Mouse (Mus musculus): ENCODE measurements around the gene Selenon. TPM values are rescaled to one million over a fixed set of nuclear protein-coding genes. Genes with fewer than 3 reads are reported as not detected.

The Selenon gene
- total and polyA plus RNA-seq, 2 experiments from 2014 or later, result 10.0 to 32.7 TPM

GRCm38 (mm10) chr4:134525806-134526205 is 26.2 kb downstream of the Selenon start:
- Histone ChIP-seq H3K27me3 (ENCODE audit: insufficient read depth, low read length) (no peaks in the 10 kb centered on the region), H3K27ac (no peak overlapping the region), H3K4me3 (ENCODE audit: low read length) (no peak overlapping the region), H3K9ac (replicated peaks; ENCODE audit: low read length) (no peak overlapping the region), H3K36me3 (ENCODE audit: insufficient read depth, low read length) (peaks cover 55% of the 10 kb centered on the region), H3K4me1 (ENCODE audit: insufficient read depth, low read length) (no peaks in the 10 kb centered on the region), H3K4me2 (ENCODE audit: low read depth, low read length) (no peak overlapping the region), H3K9me3 (ENCODE audit: low read length) (no peaks in the 10 kb centered on the region)
- DNase-seq (ENCODE audit: low spot score), result no peak
- WGBS, result 57% methylated on average over 5 of the region's 5 CpGs
- ATAC-seq, result no peak
- TF ChIP-seq CTCF (IDR thresholded peaks at IDR 0.05; ENCODE audit: low read depth), result no peak

- 89% methylated on average over 4 of the region's 4 CpGs for WGBS
- Histone ChIP-seq H3K9ac (replicated peaks; ENCODE audit: low read length) (no peak overlapping the region), H3K9me3 (ENCODE audit: low read length) (no peaks in the 10 kb centered on the region), H3K4me3 (ENCODE audit: low read length) (no peak overlapping the region), H3K4me2 (ENCODE audit: low read depth, low read length) (no peak overlapping the region), H3K36me3 (ENCODE audit: insufficient read depth, low read length) (peaks cover 31% of the 10 kb centered on the region; the same call in 1 of the 2 replicates), H3K27ac (no peak overlapping the region), H3K4me1 (ENCODE audit: insufficient read depth, low read length) (no peaks in the 10 kb centered on the region), H3K27me3 (ENCODE audit: insufficient read depth, low read length) (no peaks in the 10 kb centered on the region)
- DNase-seq (ENCODE audit: low spot score) (no peak), ATAC-seq (no peak)
- TF ChIP-seq CTCF (IDR thresholded peaks at IDR 0.05; ENCODE audit: low read depth), result no peak
Measured at GRCm38 (mm10) chr4:134523447-134523846, 28.5 kb downstream of the Selenon start.

- Histone ChIP-seq H3K4me1 (ENCODE audit: insufficient read depth, low read length) (no peaks in the 10 kb centered on the region), H3K36me3 (ENCODE audit: insufficient read depth, low read length) (no peaks in the 10 kb centered on the region), H3K27ac (no peak overlapping the region), H3K9ac (replicated peaks; ENCODE audit: low read length) (no peak overlapping the region), H3K4me2 (ENCODE audit: low read depth, low read length) (no peak overlapping the region), H3K4me3 (ENCODE audit: low read length) (no peak overlapping the region), H3K9me3 (ENCODE audit: low read length) (no peaks in the 10 kb centered on the region), H3K27me3 (ENCODE audit: insufficient read depth, low read length) (no peaks in the 10 kb centered on the region)
- ATAC-seq, result no peak
- no peak for TF ChIP-seq CTCF (IDR thresholded peaks at IDR 0.05; ENCODE audit: low read depth)
- no peak for DNase-seq (ENCODE audit: low spot score)
Measured at GRCm38 (mm10) chr4:134519281-134519680, 32.7 kb downstream of the Selenon start.

DNA sequence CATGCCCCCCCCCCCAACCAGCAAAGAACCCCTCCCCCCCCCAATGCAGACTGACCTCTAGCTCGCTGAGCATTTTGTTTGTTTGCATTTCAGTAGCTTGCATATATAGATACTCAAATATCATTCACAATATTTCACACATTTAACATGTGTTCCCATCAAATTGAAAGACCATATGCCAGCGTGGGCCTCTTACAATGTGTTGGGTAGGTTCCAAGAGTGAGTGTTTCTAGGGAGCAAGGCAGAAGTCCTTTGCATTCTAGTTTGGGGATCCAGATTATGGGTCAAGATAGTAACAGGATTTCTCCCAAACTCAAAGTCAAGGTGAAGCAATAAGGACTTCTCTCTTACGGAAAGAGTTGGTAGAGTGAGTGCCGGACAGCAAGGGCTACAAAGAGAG is 33.4 kb downstream of the Selenon start:
- Histone ChIP-seq H3K27me3 (ENCODE audit: insufficient read depth, low read length) (no peaks in the 10 kb centered on the region), H3K9ac (replicated peaks; ENCODE audit: low read length) (no peak overlapping the region), H3K4me1 (ENCODE audit: insufficient read depth, low read length) (no peaks in the 10 kb centered on the region), H3K9me3 (ENCODE audit: low read length) (no peaks in the 10 kb centered on the region), H3K36me3 (ENCODE audit: insufficient read depth, low read length) (no peaks in the 10 kb centered on the region), H3K4me3 (ENCODE audit: low read length) (no peak overlapping the region), H3K4me2 (ENCODE audit: low read depth, low read length) (no peak overlapping the region), H3K27ac (no peak overlapping the region)
- TF ChIP-seq CTCF (IDR thresholded peaks at IDR 0.05; ENCODE audit: low read depth), result no peak
- DNase-seq (ENCODE audit: low spot score) (no peak), ATAC-seq (no peak)
- WGBS, result 85% methylated on average over 4 of the region's 4 CpGs

GRCm38 (mm10) chr4:134517719-134518118 is 34.2 kb downstream of the Selenon start:
- DNase-seq (ENCODE audit: low spot score), result no peak
- H3K9ac ChIP-seq (replicated peaks; ENCODE audit: low read length), result no peak overlapping the region
- H3K9me3 ChIP-seq (ENCODE audit: low read length), result no peaks in the 10 kb centered on the region
- WGBS, result 85% methylated on average over 10 of the region's 10 CpGs
- ATAC-seq, result no peak
- H3K36me3 ChIP-seq (ENCODE audit: insufficient read depth, low read length), result no peaks in the 10 kb centered on the region
- H3K27me3 ChIP-seq (ENCODE audit: insufficient read depth, low read length), result no peaks in the 10 kb centered on the region
- no peak overlapping the region for H3K4me3 ChIP-seq (ENCODE audit: low read length)
- no peak for TF ChIP-seq CTCF (IDR thresholded peaks at IDR 0.05; ENCODE audit: low read depth)
- no peaks in the 10 kb centered on the region for H3K4me1 ChIP-seq (ENCODE audit: insufficient read depth, low read length)
- H3K27ac ChIP-seq, result no peak overlapping the region
- no peak overlapping the region for H3K4me2 ChIP-seq (ENCODE audit: low read depth, low read length)

- Histone ChIP-seq H3K27me3 (ENCODE audit: insufficient read depth, low read length) (no peaks in the 10 kb centered on the region), H3K4me2 (ENCODE audit: low read depth, low read length) (no peak overlapping the region), H3K36me3 (ENCODE audit: insufficient read depth, low read length) (no peaks in the 10 kb centered on the region), H3K9me3 (ENCODE audit: low read length) (no peaks in the 10 kb centered on the region), H3K4me3 (ENCODE audit: low read length) (no peak overlapping the region), H3K27ac (no peak overlapping the region), H3K4me1 (ENCODE audit: insufficient read depth, low read length) (no peaks in the 10 kb centered on the region), H3K9ac (replicated peaks; ENCODE audit: low read length) (no peak overlapping the region)
- no peak for TF ChIP-seq CTCF (IDR thresholded peaks at IDR 0.05; ENCODE audit: low read depth)
- no peak for ATAC-seq
- 74% methylated on average over 8 of the region's 8 CpGs for WGBS
- DNase-seq (ENCODE audit: low spot score), result peak; percentile 28
Measured at GRCm38 (mm10) chr4:134516981-134517380, 35.0 kb downstream of the Selenon start.

DNA sequence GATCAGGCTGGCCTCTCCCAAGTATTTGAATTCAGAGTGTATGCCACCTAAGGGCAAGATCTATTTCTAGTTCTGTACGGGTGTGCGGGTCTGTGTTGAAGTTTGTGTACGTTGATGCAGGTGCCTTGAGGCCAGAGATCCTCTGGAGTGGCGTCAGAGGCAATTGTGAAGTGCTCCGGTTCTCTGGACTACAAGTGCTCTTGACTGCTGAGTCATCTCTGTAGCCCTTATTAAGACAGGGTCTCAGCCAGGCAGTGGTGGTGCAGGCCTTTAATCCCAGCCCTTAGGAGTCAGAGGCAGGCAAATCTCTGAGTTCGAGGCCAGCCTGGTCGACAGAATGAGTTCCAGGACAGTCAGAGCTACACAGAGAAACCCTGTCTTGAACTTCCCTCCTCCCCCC is 36.4 kb downstream of the Selenon start:
- DNase-seq (ENCODE audit: low spot score) (no peak), ATAC-seq (no peak)
- Histone ChIP-seq H3K4me3 (ENCODE audit: low read length) (no peak overlapping the region), H3K4me2 (ENCODE audit: low read depth, low read length) (no peak overlapping the region), H3K4me1 (ENCODE audit: insufficient read depth, low read length) (no peaks in the 10 kb centered on the region), H3K36me3 (ENCODE audit: insufficient read depth, low read length) (no peaks in the 10 kb centered on the region), H3K27ac (no peak overlapping the region), H3K9me3 (ENCODE audit: low read length) (no peaks in the 10 kb centered on the region), H3K9ac (replicated peaks; ENCODE audit: low read length) (no peak overlapping the region), H3K27me3 (ENCODE audit: insufficient read depth, low read length) (no peaks in the 10 kb centered on the region)
- 83% methylated on average over 7 of the region's 7 CpGs for WGBS
- TF ChIP-seq CTCF (IDR thresholded peaks at IDR 0.05; ENCODE audit: low read depth), result no peak
